Mouse (Mus musculus) myocyte (in vitro differentiated cells): ENCODE measurements around the gene Polh.

Source experiments
- CEBPB ChIP-seq: IDR thresholded peaks from 2 replicates; pipeline ENCODE4 v1.6.1; 2011; ENCODE audit warnings: mild to moderate bottlenecking, moderate library complexity; ENCODE audit not compliant: poor library complexity, insufficient read depth, severe bottlenecking
- E2F4 ChIP-seq: IDR thresholded peaks from one replicate; pipeline ENCODE4 v1.6.1; 2011; ENCODE audit warnings: mild to moderate bottlenecking, control low read depth, moderate library complexity; ENCODE audit not compliant: insufficient read depth
- MAX ChIP-seq: IDR thresholded peaks from one replicate; pipeline ENCODE4 v1.6.1; 2011; ENCODE audit warnings: low read depth, mild to moderate bottlenecking, control low read depth
- MYOD1 ChIP-seq, 3 experiments: IDR thresholded peaks; one replicate each; pipeline ENCODE4 v1.6.1; 2011; ENCODE audit warnings: control low read depth in 2 of 3, low read depth in 2 of 3, mild to moderate bottlenecking in 2 of 3, moderate library complexity in 1 of 3; ENCODE audit not compliant: insufficient read length in 2 of 3, control insufficient read depth in 1 of 3
- MYOG ChIP-seq, 3 experiments: IDR thresholded peaks; one replicate each; pipeline ENCODE4 v1.6.1; 2011; ENCODE audit warnings: control low read depth in 2 of 3, low read depth in 2 of 3, mild to moderate bottlenecking in 2 of 3; ENCODE audit not compliant: insufficient read length in 2 of 3, control insufficient read depth in 1 of 3, insufficient read depth in 1 of 3
- POLR2A ChIP-seq: IDR thresholded peaks from one replicate; pipeline ENCODE4 v1.6.1; 2011; ENCODE audit warnings: low read depth, mild to moderate bottlenecking, control low read depth, moderate library complexity; ENCODE audit not compliant: insufficient read length
- POLR2AphosphoS2 ChIP-seq: IDR thresholded peaks from one replicate; pipeline ENCODE4 v1.6.1; 2011; ENCODE audit warnings: low read depth, control low read depth; ENCODE audit not compliant: insufficient read length
- REST ChIP-seq: IDR thresholded peaks from one replicate; pipeline ENCODE4 v1.6.1; 2011; ENCODE audit warnings: mild to moderate bottlenecking, control low read depth, moderate library complexity; ENCODE audit not compliant: insufficient read depth, insufficient read length
- SRF ChIP-seq: IDR thresholded peaks from one replicate; pipeline ENCODE4 v1.6.1; 2011; ENCODE audit warnings: low read depth; ENCODE audit not compliant: control insufficient read depth, insufficient read length
- TCF12 ChIP-seq: IDR thresholded peaks from one replicate; pipeline ENCODE4 v1.6.1; 2011; ENCODE audit warnings: mild to moderate bottlenecking, control low read depth; ENCODE audit not compliant: poor library complexity, insufficient read depth, severe bottlenecking
- TCF3 ChIP-seq: IDR thresholded peaks from one replicate; pipeline ENCODE4 v1.6.1; 2011; ENCODE audit warnings: low read depth, control low read depth; ENCODE audit not compliant: insufficient read length
- USF1 ChIP-seq: IDR thresholded peaks from one replicate; pipeline ENCODE4 v1.6.1; 2011; ENCODE audit warnings: low read depth, mild to moderate bottlenecking, control low read depth, moderate library complexity

GRCm38 (mm10) chr17:46239516-46240114 lies 37.2 kb upstream of the Polh start:
- no peak for TF ChIP-seq TCF12
- TF ChIP-seq E2F4 = no peak
- no peak for TF ChIP-seq MYOD1 (IDR thresholded peaks at IDR 0.05; ENCODE audit: control insufficient read depth in 1 of 3, insufficient read length in 2 of 3, low read depth in 2 of 3)
- no peak for TF ChIP-seq POLR2A
- no peak for TF ChIP-seq MYOG (IDR thresholded peaks at IDR 0.05; ENCODE audit: control insufficient read depth in 1 of 3, insufficient read depth in 1 of 3, insufficient read length in 2 of 3, low read depth in 2 of 3)
- TF ChIP-seq POLR2AphosphoS2 = no peak
- TF ChIP-seq USF1 = no peak
- TF ChIP-seq REST = no peak
- no peak for TF ChIP-seq MAX
- no peak for TF ChIP-seq TCF3
- TF ChIP-seq CEBPB = no peak
- TF ChIP-seq SRF = no peak
